Mouse (Mus musculus): ENCODE measurements around the gene Rnf216. TPM values are rescaled to one million over a fixed set of nuclear protein-coding genes. Genes with fewer than 3 reads are reported as not detected.

Rnf216 gene
- polyA plus RNA-seq, 1 experiment from 2014 or later = 26.9 TPM

- Histone ChIP-seq H3K36me3 (ENCODE audit: control insufficient read depth, insufficient read depth, low read length) (no peaks in the 10 kb centered on the region), H3K9me3 (replicated peaks; ENCODE audit: control insufficient read depth, low read length) (no peaks in the 10 kb centered on the region), H3K4me2 (ENCODE audit: low read length) (no peak overlapping the region), H3K27me3 (replicated peaks; ENCODE audit: control insufficient read depth, insufficient read depth, low read length) (no peaks in the 10 kb centered on the region), H3K4me3 (ENCODE audit: low read depth, low read length) (no peak overlapping the region), H3K9ac (ENCODE audit: low read length) (no peak overlapping the region), H3K4me1 (ENCODE audit: control insufficient read depth, insufficient read depth, low read length) (no peaks in the 10 kb centered on the region), H3K27ac (ENCODE audit: low read depth, low read length) (no peak overlapping the region)
- DNase-seq (ENCODE audit: low spot score) (no peak), ATAC-seq (no peak)
- 87% methylated on average over 7 of the region's 7 CpGs for WGBS
Measured at GRCm38 (mm10) chr5:142947460-142947859, 165.3 kb downstream of the Rnf216 start.

- H3K4me3 ChIP-seq (ENCODE audit: low read depth, low read length) = no peak overlapping the region
- no peak overlapping the region for H3K4me2 ChIP-seq (ENCODE audit: low read length)
- no peak overlapping the region for H3K9ac ChIP-seq (ENCODE audit: low read length)
- DNase-seq (ENCODE audit: low spot score) (no peak), ATAC-seq (no peak)
- 81% methylated on average over 8 of the region's 8 CpGs for WGBS
- H3K36me3 ChIP-seq (ENCODE audit: control insufficient read depth, insufficient read depth, low read length) = no peaks in the 10 kb centered on the region
- H3K27me3 ChIP-seq (replicated peaks; ENCODE audit: control insufficient read depth, insufficient read depth, low read length) = no peaks in the 10 kb centered on the region
- no peak overlapping the region for H3K27ac ChIP-seq (ENCODE audit: low read depth, low read length)
- no peaks in the 10 kb centered on the region for H3K4me1 ChIP-seq (ENCODE audit: control insufficient read depth, insufficient read depth, low read length)
- H3K9me3 ChIP-seq (replicated peaks; ENCODE audit: control insufficient read depth, low read length) = no peaks in the 10 kb centered on the region
Measured at GRCm38 (mm10) chr5:142944979-142945682, 167.7 kb downstream of the Rnf216 start.

Small RNA genes lying within 50 kb of the gene (microRNA-seq; reads per million reads assigned to microRNA genes)
- not detected for gene Gm44405

Other genes with a start within 250 kb of the Rnf216 start
- 14.5 and 20.8 TPM in 2 replicates for gene Fbxl18, start 217.6 kb downstream of the Rnf216 start, polyA plus RNA-seq (2014; fragmentation: Nextera tagmentation; extraction: Ambion mirVana)
- gene Actb, start 206.2 kb downstream of the Rnf216 start, polyA plus RNA-seq (2014; fragmentation: Nextera tagmentation; extraction: Ambion mirVana) = 18,122 and 18,216 TPM in 2 replicates
- 477 and 560 TPM in 2 replicates for gene Fscn1, start 152.7 kb downstream of the Rnf216 start, polyA plus RNA-seq (2014; fragmentation: Nextera tagmentation; extraction: Ambion mirVana)
- gene Olfr718-ps1, start 34.6 kb upstream of the Rnf216 start, polyA plus RNA-seq (2014; fragmentation: Nextera tagmentation; extraction: Ambion mirVana) = not detected in 2 replicates
- 8.4 and 9.2 TPM in 2 replicates for gene Rbak, start 67.8 kb upstream of the Rnf216 start, polyA plus RNA-seq (2014; fragmentation: Nextera tagmentation; extraction: Ambion mirVana)
- gene Spdye4b, start 68.0 kb upstream of the Rnf216 start, polyA plus RNA-seq (2014; fragmentation: Nextera tagmentation; extraction: Ambion mirVana) = not detected in 2 replicates
- gene Spdye4a, start 113.9 kb upstream of the Rnf216 start, polyA plus RNA-seq (2014; fragmentation: Nextera tagmentation; extraction: Ambion mirVana) = not detected in 2 replicates
- gene Zfp12, start 122.2 kb upstream of the Rnf216 start, polyA plus RNA-seq (2014; fragmentation: Nextera tagmentation; extraction: Ambion mirVana) = 23.1 and 26.2 TPM in 2 replicates
- gene Zfp316, start 157.0 kb upstream of the Rnf216 start, polyA plus RNA-seq (2014; fragmentation: Nextera tagmentation; extraction: Ambion mirVana) = 3.3 and 3.7 TPM in 2 replicates
- gene Zfp853, start 180.6 kb upstream of the Rnf216 start, polyA plus RNA-seq (2014; fragmentation: Nextera tagmentation; extraction: Ambion mirVana) = 0.07 TPM in 1 of 2 replicates, not detected in the other
- gene E130309D02Rik, start 202.4 kb upstream of the Rnf216 start, polyA plus RNA-seq (2014; fragmentation: Nextera tagmentation; extraction: Ambion mirVana) = 32.3 and 39.3 TPM in 2 replicates
- gene Zdhhc4, start 216.3 kb upstream of the Rnf216 start, polyA plus RNA-seq (2014; fragmentation: Nextera tagmentation; extraction: Ambion mirVana) = 68.3 and 71.5 TPM in 2 replicates
- gene Grid2ip, start 244.3 kb upstream of the Rnf216 start, polyA plus RNA-seq (2014; fragmentation: Nextera tagmentation; extraction: Ambion mirVana) = 0.18 and 0.77 TPM in 2 replicates

All from forebrain, embryonic 14.5 days (tissue).